Mouse (Mus musculus) CH12.LX (cell line): ENCODE measurements around the gene Dusp16. TPM values are rescaled to one million over a fixed set of nuclear protein-coding genes. Genes with fewer than 3 reads are reported as not detected.

Source experiments
- DNase-seq: peaks from one replicate; pipeline ENCODE4 v3.0.0-alpha.2; 2013; ENCODE audit errors: extremely low read depth
- H3K27ac ChIP-seq: 2 replicates; pipeline ENCODE4 v1.5.1; 2012; ENCODE audit warnings: low read depth, mild to moderate bottlenecking, control low read depth, moderate library complexity; ENCODE audit not compliant: insufficient read depth
- H3K27me3 ChIP-seq: replicated peaks from 2 replicates; pipeline ENCODE3; 2012; ENCODE audit warnings: inconsistent platforms
- H3K36me3 ChIP-seq, 2 experiments: replicated peaks in 1 of 2; 2 replicates each; pipeline versions ENCODE3 to v1.6.1; 2012; ENCODE audit warnings: inconsistent platforms in 1 of 2, low read length in 1 of 2, mild to moderate bottlenecking in 1 of 2, mixed read lengths in 1 of 2, moderate library complexity in 1 of 2; ENCODE audit not compliant: control insufficient read depth in 1 of 2, insufficient read depth in 1 of 2
- H3K4me1 ChIP-seq, 2 experiments: 2 replicates each; pipeline ENCODE4 v1.6.1; 2012; ENCODE audit warnings: inconsistent platforms in 1 of 2, moderate library complexity in 1 of 2; ENCODE audit not compliant: insufficient read depth in 2 of 2, control insufficient read depth in 1 of 2
- H3K4me2 ChIP-seq: 2 replicates; pipeline ENCODE4 v1.6.1; 2012; ENCODE audit warnings: low read depth, mild to moderate bottlenecking, control low read depth; ENCODE audit not compliant: poor library complexity, insufficient read depth, severe bottlenecking
- H3K4me3 ChIP-seq, 3 experiments: fragments of 150-350 bp in 1 of 3; sonication (generic) in 1 of 3; replicated peaks in 1 of 3; 2 replicates each; pipeline versions ENCODE3 to v1.5.1; 2011 to 2012; ENCODE audit warnings: low read depth in 2 of 3, low read length in 2 of 3, mild to moderate bottlenecking in 2 of 3, moderate library complexity in 2 of 3, control low read depth in 1 of 3, improper control_type of control experiment in 1 of 3, inconsistent platforms in 1 of 3, mixed read lengths in 1 of 3; ENCODE audit not compliant: poor library complexity in 1 of 3
- H3K79me2 ChIP-seq: replicated peaks from 2 replicates; pipeline ENCODE4 v1.6.1; 2012; ENCODE audit warnings: mild to moderate bottlenecking, moderate library complexity; ENCODE audit not compliant: control insufficient read depth, poor library complexity, insufficient read depth, severe bottlenecking; ENCODE audit errors: extremely low read depth
- H3K9ac ChIP-seq: 2 replicates; pipeline ENCODE4 v1.6.1; 2012; ENCODE audit warnings: low read depth, mild to moderate bottlenecking, control low read depth, moderate library complexity; ENCODE audit not compliant: insufficient read depth
- H3K9me3 ChIP-seq: replicated peaks from 2 replicates; pipeline ENCODE3; 2012; ENCODE audit warnings: low read length, inconsistent platforms, mixed read lengths
- CTCF ChIP-seq, 2 experiments: IDR thresholded peaks in 1 of 2; conservative IDR thresholded peaks in 1 of 2; 2 replicates each; pipeline ENCODE4 v1.5.1; 2011 to 2012; ENCODE audit warnings: low read depth in 2 of 2, low read length in 2 of 2, improper control_type of control experiment in 1 of 2, inconsistent platforms in 1 of 2, mild to moderate bottlenecking in 1 of 2, moderate library complexity in 1 of 2
- ETS1 ChIP-seq: conservative IDR thresholded peaks from 2 replicates; pipeline ENCODE4 v1.6.1; 2012; ENCODE audit warnings: low read depth, mild to moderate bottlenecking, inconsistent platforms, low read length, improper control_type of control experiment, moderate library complexity
- GABPA ChIP-seq: IDR thresholded peaks from 2 replicates; pipeline ENCODE4 v1.6.1; 2012; ENCODE audit warnings: low read depth, low read length, improper control_type of control experiment, inconsistent platforms; ENCODE audit not compliant: insufficient replicate concordance
- IRF4 ChIP-seq: IDR thresholded peaks from 2 replicates; pipeline ENCODE4 v1.6.1; 2014; ENCODE audit warnings: low read depth, mild to moderate bottlenecking, inconsistent platforms, low read length, improper control_type of control experiment
- KAT2A ChIP-seq: IDR thresholded peaks from 2 replicates; pipeline ENCODE4 v1.6.1; 2012; ENCODE audit warnings: low read length, improper control_type of control experiment, inconsistent platforms; ENCODE audit not compliant: insufficient replicate concordance
- MEF2A ChIP-seq: IDR thresholded peaks from 2 replicates; pipeline ENCODE4 v1.6.1; 2014; ENCODE audit warnings: low read depth, mild to moderate bottlenecking, inconsistent platforms, low read length, improper control_type of control experiment, borderline replicate concordance
- MYC ChIP-seq: IDR thresholded peaks from 2 replicates; pipeline ENCODE4 v1.6.1; 2011; ENCODE audit warnings: low read depth, mild to moderate bottlenecking, improper control_type of control experiment, low read length
- NRF1 ChIP-seq: IDR thresholded peaks from 2 replicates; pipeline ENCODE4 v1.6.1; 2014; ENCODE audit warnings: low read depth, mild to moderate bottlenecking, inconsistent platforms, low read length, improper control_type of control experiment, moderate library complexity
- PAX5 ChIP-seq: IDR thresholded peaks from 2 replicates; pipeline ENCODE4 v1.6.1; 2012; ENCODE audit warnings: low read length, inconsistent platforms, mixed read lengths
- POLR2A ChIP-seq: IDR thresholded peaks from 2 replicates; pipeline ENCODE4 v1.6.1; 2011; ENCODE audit warnings: low read depth, mild to moderate bottlenecking, improper control_type of control experiment, low read length
- POLR2AphosphoS2 ChIP-seq: IDR thresholded peaks from 2 replicates; pipeline ENCODE4 v1.6.1; 2011; ENCODE audit warnings: low read depth, low read length, improper control_type of control experiment
- SMC3 ChIP-seq: IDR thresholded peaks from 2 replicates; pipeline ENCODE4 v1.6.1; 2011; ENCODE audit warnings: low read depth, low read length, improper control_type of control experiment
- UBTF ChIP-seq: IDR thresholded peaks from 2 replicates; pipeline ENCODE4 v1.6.1; 2012; ENCODE audit warnings: low read depth, mild to moderate bottlenecking, inconsistent platforms, low read length, improper control_type of control experiment, moderate library complexity
- USF2 ChIP-seq: conservative IDR thresholded peaks from 2 replicates; pipeline ENCODE4 v1.6.1; 2011; ENCODE audit warnings: low read depth, low read length, improper control_type of control experiment
- ZKSCAN1 ChIP-seq: IDR thresholded peaks from 2 replicates; pipeline ENCODE4 v1.6.1; 2012; ENCODE audit warnings: low read depth, inconsistent platforms, low read length, improper control_type of control experiment, borderline replicate concordance
- dilution Hi-C: fragments of 300-500 bp; cut with MboI; formaldehyde crosslinking; loops from 2 replicates; pipeline ENCODE4 v1.14.3; 2020; ENCODE audit warnings: low sequenced_read_pairs; ENCODE audit not compliant: extremely low pct_unique_long_range_greater_than_20kb, extremely low pct_ligation_motif_present
- in situ Hi-C: fragments of 300-500 bp; cut with MboI; formaldehyde crosslinking; loops from 3 replicates; pipeline ENCODE4 v1.14.3; 2019; ENCODE audit warnings: low sequenced_read_pairs, low pct_ligation_motif_present, low pct_unique_long_range_greater_than_20kb, mixed read lengths
- polyA plus RNA-seq: library from polyadenylated mRNA; unstranded; fragments of >175 nt; gene quantifications from 2 replicates; pipeline ENCODE4 v1.2.1, GENCODE M21; 2012; ENCODE audit warnings: low read depth; ENCODE audit not compliant: insufficient read length
- total RNA-seq, 2 experiments: library from RNA; depleted of rRNA; stranded (reverse); fragments of 300-350 nt in 1 of 2; fragments of >200 nt in 1 of 2; gene quantifications; 2 replicates each; pipeline ENCODE4 v1.2.3; 2012 to 2014

Dusp16 gene
- total and polyA plus RNA-seq, 3 experiments = 3.7 to 13.1 (median 10.6) TPM

- Histone ChIP-seq H3K27ac (no peak overlapping the region), H3K4me1 (peaks cover 2 to 24% of the 10 kb centered on the region in 2 experiments), H3K27me3 (no peaks in the 10 kb centered on the region), H3K79me2 (no peaks in the 10 kb centered on the region; the same call in none of the 2 replicates)
- in situ Hi-C loops = no loop called here
- no peak for DNase-seq
- TF ChIP-seq KAT2A = no peak
- TF ChIP-seq POLR2AphosphoS2 = no peak
- TF ChIP-seq NRF1 = no peak
- TF ChIP-seq, all 38 proteins: peak for 0
- Histone ChIP-seq H3K4me2 (no peak overlapping the region), H3K9ac (no peak overlapping the region), H3K36me3 (peaks cover 16 to 46% of the 10 kb centered on the region in 2 experiments), H3K4me3 (no peak overlapping the region), H3K9me3 (no peaks in the 10 kb centered on the region)
- dilution Hi-C loops = no loop called here
These were observed 41.3 kb downstream of the Dusp16 start for GRCm38 (mm10) chr6:134751087-134751486.

DNA sequence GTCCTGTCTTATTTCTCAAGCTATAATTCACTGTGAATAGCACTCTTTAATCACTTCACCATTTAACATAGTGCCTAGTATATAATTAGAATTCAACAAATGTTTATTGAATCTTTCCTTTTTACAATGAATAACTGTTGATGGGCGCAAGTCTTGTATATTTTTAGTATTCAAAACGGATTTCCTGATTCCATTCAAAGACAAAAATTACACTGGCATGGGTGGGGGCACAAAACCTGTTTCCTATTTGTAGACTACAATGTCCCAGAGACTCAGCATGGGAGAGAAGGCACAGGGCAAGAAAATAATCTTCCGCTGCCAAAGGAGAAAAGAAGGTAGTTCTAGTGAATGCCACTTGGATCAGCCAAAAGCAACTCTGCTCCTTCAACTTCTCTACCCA lies 44.3 kb downstream of the Dusp16 start:
- no peak for TF ChIP-seq ZKSCAN1
- no peak for TF ChIP-seq USF2
- TF ChIP-seq IRF4 = no peak
- TF ChIP-seq PAX5 = no peak
- TF ChIP-seq ETS1 = no peak
- TF ChIP-seq MYC = no peak
- TF ChIP-seq POLR2AphosphoS2 = no peak
- H3K9ac ChIP-seq = no peak overlapping the region
- H3K4me3 ChIP-seq = no peak overlapping the region
- H3K36me3 ChIP-seq = peaks cover 12 to 42% of the 10 kb centered on the region in 2 experiments
- dilution Hi-C loops (no loop called here), in situ Hi-C loops (no loop called here)
- no peak overlapping the region for H3K4me2 ChIP-seq
- peaks cover 0 to 18% of the 10 kb centered on the region in 2 experiments; a peak in 2 of 4 replicates for H3K4me1 ChIP-seq
- no peak for DNase-seq
- no peaks in the 10 kb centered on the region for H3K9me3 ChIP-seq
- no peaks in the 10 kb centered on the region; the same call in none of the 2 replicates for H3K79me2 ChIP-seq
- H3K27ac ChIP-seq = no peak overlapping the region
- no peaks in the 10 kb centered on the region for H3K27me3 ChIP-seq

DNA sequence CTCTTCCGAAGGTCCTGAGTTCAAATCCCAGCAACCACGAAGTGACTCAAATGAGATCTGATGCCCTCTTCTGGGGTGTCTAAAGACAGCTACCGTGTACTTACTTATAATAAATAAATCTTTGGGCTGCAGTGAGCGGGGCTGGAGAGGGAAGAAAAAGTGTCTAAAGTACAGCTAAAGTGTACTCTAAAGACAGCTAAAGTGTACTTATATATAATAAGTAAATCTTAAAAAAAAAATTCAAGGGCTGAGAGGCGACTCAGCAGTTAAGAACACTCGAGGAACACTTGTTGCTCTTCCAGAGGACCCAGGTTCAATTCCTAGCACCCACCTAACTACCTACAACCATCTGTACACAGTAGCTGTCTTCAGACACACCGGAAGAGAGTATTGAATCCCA lies 46.5 kb downstream of the Dusp16 start:
- DNase-seq = no peak
- no peaks in the 10 kb centered on the region for H3K27me3 ChIP-seq
- no peak overlapping the region for H3K27ac ChIP-seq
- dilution Hi-C loops = no loop called here
- in situ Hi-C loops = no loop called here
- H3K4me2 ChIP-seq = no peak overlapping the region
- H3K36me3 ChIP-seq = peaks cover 7 to 41% of the 10 kb centered on the region in 2 experiments
- H3K79me2 ChIP-seq = no peaks in the 10 kb centered on the region; the same call in 1 of the 2 replicates
- peaks cover 0 to 15% of the 10 kb centered on the region in 2 experiments; a peak in 2 of 4 replicates for H3K4me1 ChIP-seq
- no peak overlapping the region for H3K4me3 ChIP-seq
- H3K9ac ChIP-seq = no peak overlapping the region
- no peaks in the 10 kb centered on the region for H3K9me3 ChIP-seq
- TF ChIP-seq POLR2A (no peak), CTCF (conservative IDR thresholded peaks at IDR 0.05 in 1 of 2, IDR thresholded peaks at IDR 0.05 in 1 of 2; ENCODE audit: low read depth in 2 of 2, low read length in 2 of 2) (no peak), MEF2A (no peak), USF2 (no peak), UBTF (no peak), SMC3 (no peak), GABPA (no peak), NRF1 (no peak)
